Comparison of ENCODE assay signal across 8 mouse cellular contexts in genomic region chr10:80247849-80248248, GRCm38 (mm10). TPM values are rescaled to one million over a fixed set of nuclear protein-coding genes. Genes with fewer than 3 reads are reported as not detected.
DNase-seq lines count a peak whose midpoint lies in the region; ATAC-seq and TF ChIP-seq lines count a peak whose summit lies in the region.

No protein-coding gene starts in this region.

- no peak overlapping the region for H3K9ac ChIP-seq in liver, postnatal 0 days (replicated peaks)

- no peak for ATAC-seq in liver, postnatal 0 days

- peaks cover 15% of the 10 kb centered on the region for H3K36me3 ChIP-seq in liver, postnatal 0 days (replicated peaks; ENCODE audit: insufficient read depth, low read length)

- no peak overlapping the region for H3K4me3 ChIP-seq in left cerebral cortex, adult 2 months
- no peak overlapping the region for H3K4me3 ChIP-seq in liver, postnatal 0 days (ENCODE audit: low read depth, low read length)

- DNase-seq in cerebellum, adult 9-11 months, result peak; percentile 36
- no peak for DNase-seq in cerebellum, adult 18-20 months
- no peak for DNase-seq in left cerebral cortex, adult 2 months (ENCODE audit: extremely low spot score in 1 of 2, low spot score in 2 of 2)
- DNase-seq in left cerebral cortex, adult 18-20 months (ENCODE audit: low spot score in 2 of 2), result no peak
- peak; percentile 57 for DNase-seq in embryo, embryonic 11 days
- DNase-seq in liver, postnatal 0 days, result no peak
- DNase-seq in thymus, postnatal 14 days, result no peak
- no peak for DNase-seq in left cerebral cortex, postnatal 10 days (ENCODE audit: extremely low spot score in 1 of 2, low spot score in 2 of 2)

- peaks cover 17% of the 10 kb centered on the region for H3K4me1 ChIP-seq in liver, postnatal 0 days (ENCODE audit: insufficient read depth)

- peak; percentile 45 for TF ChIP-seq CTCF in left cerebral cortex, adult 2 months (IDR thresholded peaks at IDR 0.05)
- TF ChIP-seq CTCF in liver, postnatal 0 days (IDR thresholded peaks at IDR 0.05; ENCODE audit: low read depth), result peak; percentile 58

- no peaks in the 10 kb centered on the region for H3K27me3 ChIP-seq in liver, postnatal 0 days (ENCODE audit: insufficient read depth, low read length)

- intact Hi-C loops in left cerebral cortex, adult 2 months (cut with DNase I), result loop anchor here (10.0 kb wide), 1 partner anchor 263 kb away; the partner anchor contains the start of genes Cnn2 and Tmem259
- intact Hi-C loops in left cerebral cortex, postnatal 10 days (cut with DNase I), result loop anchor here (2.0 to 10.0 kb wide), 2 partner anchors 73 to 263 kb away; partner anchors contain the start of genes Cnn2 and Tmem259

- H3K27ac ChIP-seq in left cerebral cortex, adult 2 months, result no peak overlapping the region
- H3K27ac ChIP-seq in liver, postnatal 0 days (ENCODE audit: low read depth), result no peak overlapping the region

- 62% methylated on average over 6 of the region's 6 CpGs for WGBS in liver, postnatal 0 days (ENCODE audit: insufficient replicate concordance)

- no peaks in the 10 kb centered on the region for H3K9me3 ChIP-seq in liver, postnatal 0 days (ENCODE audit: low read length)

- TF ChIP-seq EP300 in liver, postnatal 0 days (IDR thresholded peaks at IDR 0.05; ENCODE audit: low read depth), result no peak

- peak overlapping the region; percentile 87; the same call in 1 of the 2 replicates for H3K4me2 ChIP-seq in liver, postnatal 0 days (ENCODE audit: low read depth, low read length)

RNA-seq across cellular contexts. Expression of gene Ndufs7, which starts 1.1 kb away (rescaled TPM):
- total RNA-seq in left cerebral cortex, adult 2 months (2021), result 100 to 1,000 TPM; 194 to 206 TPM
- 100 to 1,000 TPM; 219 to 232 TPM for total RNA-seq in left cerebral cortex, adult 18-20 months (2021)
- polyA plus RNA-seq in liver, postnatal 0 days (2015; fragmentation: Nextera tagmentation; extraction: Ambion mirVana), result 313 and 321 TPM in 2 replicates
- total RNA-seq in left cerebral cortex, postnatal 10 days (2021), result 100 to 1,000 TPM; 142 to 161 TPM

RNA-seq across cellular contexts. Expression of gene Gamt, which starts 13.0 kb away (rescaled TPM):
- 10 to 100 TPM; 16.6 to 23.3 TPM for total RNA-seq in left cerebral cortex, adult 2 months (2021)
- total RNA-seq in left cerebral cortex, adult 18-20 months (2021), result 10 to 100 TPM; 16.2 to 21.2 TPM
- 93.9 and 101 TPM in 2 replicates for polyA plus RNA-seq in liver, postnatal 0 days (2015; fragmentation: Nextera tagmentation; extraction: Ambion mirVana)
- total RNA-seq in left cerebral cortex, postnatal 10 days (2021), result 10 to 100 TPM; 25.9 to 26.0 TPM

RNA-seq across cellular contexts. Expression of gene Dazap1, which starts 13.4 kb away (rescaled TPM):
- total RNA-seq in left cerebral cortex, adult 2 months (2021), result 10 to 100 TPM; 87.4 to 90.3 TPM
- 10 to 100 TPM; 75.6 to 81.7 TPM for total RNA-seq in left cerebral cortex, adult 18-20 months (2021)
- 19.5 and 21.8 TPM in 2 replicates for polyA plus RNA-seq in liver, postnatal 0 days (2015; fragmentation: Nextera tagmentation; extraction: Ambion mirVana)
- total RNA-seq in left cerebral cortex, postnatal 10 days (2021), result 10 to 100 TPM; 95.2 to 98.6 TPM

RNA-seq across cellular contexts. Expression of gene Mum1, which starts 21.6 kb away (rescaled TPM):
- 10 to 100 TPM; 37.8 to 43.3 TPM for total RNA-seq in left cerebral cortex, adult 2 months (2021)
- 10 to 100 TPM; 32.2 to 39.3 TPM for total RNA-seq in left cerebral cortex, adult 18-20 months (2021)
- 9.8 and 13.3 TPM in 2 replicates for polyA plus RNA-seq in liver, postnatal 0 days (2015; fragmentation: Nextera tagmentation; extraction: Ambion mirVana)
- 10 to 100 TPM; 43.5 to 45.3 TPM for total RNA-seq in left cerebral cortex, postnatal 10 days (2021)

RNA-seq across cellular contexts. Expression of gene Rps15, which starts 44.4 kb away (rescaled TPM):
- total RNA-seq in left cerebral cortex, adult 2 months (2021), result 100 to 1,000 TPM; 816 to 913 TPM
- total RNA-seq in left cerebral cortex, adult 18-20 months (2021), result 1,000 to 10,000 TPM in 1 of 2 experiments, 100 to 1,000 TPM in 1; 965 to 1,061 TPM
- polyA plus RNA-seq in liver, postnatal 0 days (2015; fragmentation: Nextera tagmentation; extraction: Ambion mirVana), result 453 and 466 TPM in 2 replicates
- 100 to 1,000 TPM; 784 to 803 TPM for total RNA-seq in left cerebral cortex, postnatal 10 days (2021)

Comparison
In these comparisons a context has a peak if more than half of its experiments do, and no peak if none do; other contexts are left out.
1. DNase-seq: peak in cerebellum, adult 9-11 months (single experiment) and embryo, embryonic 11 days (single experiment); none in cerebellum, adult 18-20 months (0 of 2), left cerebral cortex, adult 2 months (0 of 2), left cerebral cortex, adult 18-20 months (0 of 2), liver, postnatal 0 days (single experiment), thymus, postnatal 14 days (single experiment) and left cerebral cortex, postnatal 10 days (0 of 2).